Mouse (Mus musculus): ENCODE results near the gene Frmd4a.

- TF ChIP-seq GATA1 (IDR thresholded peaks at IDR 0.05; ENCODE audit: borderline replicate concordance, low read length) (no peak), FLI1 (IDR thresholded peaks at IDR 0.05; ENCODE audit: low read length) (no peak)
Measured at GRCm38 (mm10) chr2:4036153-4036589, 18.7 kb downstream of the Frmd4a start.
